Mouse (Mus musculus): ENCODE data around the gene Cacna1h. TPM values are rescaled to one million over a fixed set of nuclear protein-coding genes. Genes with fewer than 3 reads are reported as not detected.

Gene Cacna1h
- total and polyA plus RNA-seq, 3 experiments = 77.1 to 163 (median 96.1) TPM

Other genes starting within 250 kb of the Cacna1h start
- 10 to 100 TPM; 16.7 to 24.4 TPM for gene BC003965, start 249.2 kb downstream of the Cacna1h start, total RNA-seq (2021)
- gene BC003965, start 249.2 kb downstream of the Cacna1h start, polyA plus RNA-seq (2012; rRNA removed) = 24.0 and 25.7 TPM in 2 replicates
- 10 to 100 TPM; 14.0 to 18.1 TPM for gene Unkl, start 245.4 kb downstream of the Cacna1h start, total RNA-seq (2021)
- gene Unkl, start 245.4 kb downstream of the Cacna1h start, polyA plus RNA-seq (2012; rRNA removed) = 23.7 and 30.3 TPM in 2 replicates
- gene Gnptg, start 193.7 kb downstream of the Cacna1h start, total RNA-seq (2021) = 10 to 100 TPM; 50.4 to 50.6 TPM
- gene Gnptg, start 193.7 kb downstream of the Cacna1h start, polyA plus RNA-seq (2012; rRNA removed) = 32.6 and 40.0 TPM in 2 replicates
- gene Tsr3, start 193.6 kb downstream of the Cacna1h start, total RNA-seq (2021) = 10 to 100 TPM; 18.5 to 25.1 TPM
- 24.1 and 28.9 TPM in 2 replicates for gene Tsr3, start 193.6 kb downstream of the Cacna1h start, polyA plus RNA-seq (2012; rRNA removed)
- gene Baiap3, start 177.4 kb downstream of the Cacna1h start, total RNA-seq (2021) = 10 to 100 TPM in 1 of 2 experiments, 1 to 10 TPM in 1; 9.7 to 10.1 TPM
- gene Baiap3, start 177.4 kb downstream of the Cacna1h start, polyA plus RNA-seq (2012; rRNA removed) = 84.6 and 90.0 TPM in 2 replicates
- 100 to 1,000 TPM; 225 to 248 TPM for gene Ube2i, start 159.2 kb downstream of the Cacna1h start, total RNA-seq (2021)
- gene Ube2i, start 159.2 kb downstream of the Cacna1h start, polyA plus RNA-seq (2012; rRNA removed) = 79.5 and 103 TPM in 2 replicates
- gene Prss34, start 135.4 kb downstream of the Cacna1h start, total RNA-seq (2021) = under 1 TPM; 0.23 to 0.48 TPM
- not detected in 2 replicates for gene Prss34, start 135.4 kb downstream of the Cacna1h start, polyA plus RNA-seq (2012; rRNA removed)
- not detected for gene Prss28, start 125.1 kb downstream of the Cacna1h start, total RNA-seq (2021)
- gene Prss28, start 125.1 kb downstream of the Cacna1h start, polyA plus RNA-seq (2012; rRNA removed) = not detected in 2 replicates
- gene Prss29, start 115.1 kb downstream of the Cacna1h start, total RNA-seq (2021) = not detected
- gene Prss29, start 115.1 kb downstream of the Cacna1h start, polyA plus RNA-seq (2012; rRNA removed) = not detected in 2 replicates
- gene Tpsab1, start 88.2 kb downstream of the Cacna1h start, total RNA-seq (2021) = 1 to 10 TPM in 1 of 2 experiments, under 1 TPM in 1; 0.98 to 1.5 TPM
- 4.3 and 4.9 TPM in 2 replicates for gene Tpsab1, start 88.2 kb downstream of the Cacna1h start, polyA plus RNA-seq (2012; rRNA removed)
- 1 to 10 TPM; 2.8 to 3.8 TPM for gene Tpsb2, start 67.5 kb downstream of the Cacna1h start, total RNA-seq (2021)
- gene Tpsb2, start 67.5 kb downstream of the Cacna1h start, polyA plus RNA-seq (2012; rRNA removed) = 10.0 and 18.1 TPM in 2 replicates
- not detected for gene Tpsg1, start 64.5 kb downstream of the Cacna1h start, total RNA-seq (2021)
- 0.20 and 0.75 TPM in 2 replicates for gene Tpsg1, start 64.5 kb downstream of the Cacna1h start, polyA plus RNA-seq (2012; rRNA removed)
- gene Tekt4, start 20.8 kb upstream of the Cacna1h start, total RNA-seq (2021) = under 1 TPM in 1 of 2 experiments, not detected in 1; 0.17 TPM
- gene Tekt4, start 20.8 kb upstream of the Cacna1h start, polyA plus RNA-seq (2012; rRNA removed) = 0.17 TPM in 1 of 2 replicates, not detected in the other
- 1 to 10 TPM in 1 of 2 experiments, under 1 TPM in 1; 0.97 to 1.0 TPM for gene Sstr5, start 63.5 kb upstream of the Cacna1h start, total RNA-seq (2021)
- 0.36 and 0.54 TPM in 2 replicates for gene Sstr5, start 63.5 kb upstream of the Cacna1h start, polyA plus RNA-seq (2012; rRNA removed)
- 1 to 10 TPM in 1 of 2 experiments, under 1 TPM in 1; 0.83 to 1.5 TPM for gene Sox8, start 136.9 kb upstream of the Cacna1h start, total RNA-seq (2021)
- gene Sox8, start 136.9 kb upstream of the Cacna1h start, polyA plus RNA-seq (2012; rRNA removed) = 1.6 and 2.8 TPM in 2 replicates
- 10 to 100 TPM; 40.4 to 42.6 TPM for gene Lmf1, start 145.3 kb upstream of the Cacna1h start, total RNA-seq (2021)
- gene Lmf1, start 145.3 kb upstream of the Cacna1h start, polyA plus RNA-seq (2012; rRNA removed) = 30.3 and 35.8 TPM in 2 replicates

All from adrenal gland, adult 2 months (tissue).